Mouse (Mus musculus): ENCODE measurements around the gene Platr17. TPM values are rescaled to one million over a fixed set of nuclear protein-coding genes. Genes with fewer than 3 reads are reported as not detected.
"Not testable (repeated sequence)": the region's sequence is repeated elsewhere in the genome, so short reads cannot be mapped to it uniquely, and the experiment has no call there.

Gene Platr17
- total RNA-seq (2017) = 3.3 and 4.4 TPM in 2 replicates

DNA sequence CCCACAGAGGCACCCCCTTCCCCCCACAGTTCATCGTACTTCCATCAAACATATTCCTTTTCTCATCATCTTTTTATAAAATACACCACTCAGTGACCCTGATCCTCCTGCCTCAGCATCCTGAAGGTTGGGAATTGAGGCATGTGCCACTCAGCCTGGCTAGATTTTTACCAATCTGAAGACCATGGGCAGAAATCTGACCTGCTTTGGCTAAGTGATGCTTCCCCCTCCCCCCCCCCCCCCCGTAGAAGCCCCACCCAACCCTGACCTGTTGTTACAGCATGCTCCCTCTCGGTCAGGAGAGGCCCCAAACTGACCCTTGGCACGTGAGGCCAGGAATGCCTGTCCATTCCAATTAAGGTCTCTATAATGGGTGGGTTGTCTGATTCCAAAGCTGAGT lies at the start of gene Platr17:
Gene Platr17, plus strand, starts transcription at position 301 of the 400 bp plus-strand sequence.
- ATAC-seq (replicated peaks in 1 of 2; ENCODE audit: insufficient read depth in 1 of 2, low FRiP score in 2 of 2, low TSS enrichment in 1 of 2, low read depth in 1 of 2, poor library complexity in 2 of 2, severe bottlenecking in 2 of 2) = not testable (repeated sequence)

DNA sequence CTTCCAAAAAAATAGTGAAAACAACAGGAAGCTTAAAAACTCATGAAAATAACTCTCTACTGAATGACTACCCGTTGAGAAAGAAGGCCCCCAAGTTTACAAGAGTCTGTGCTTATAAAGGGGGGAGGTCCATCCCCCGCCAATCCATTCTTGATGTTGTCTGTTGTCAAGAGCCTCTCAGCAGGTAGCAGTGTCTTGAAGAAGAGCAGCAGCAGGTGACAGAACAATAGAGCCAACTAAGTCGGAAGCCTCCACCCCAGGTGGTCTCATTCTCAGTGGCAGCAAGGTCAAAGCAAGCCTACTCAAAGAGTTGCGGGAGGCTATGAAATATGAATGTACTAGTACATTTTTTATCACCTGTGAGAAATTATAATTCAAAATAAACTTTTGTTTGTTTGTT lies 47.1 kb upstream of the Platr17 start:
- ATAC-seq (replicated peaks in 1 of 2; ENCODE audit: insufficient read depth in 1 of 2, low FRiP score in 2 of 2, low TSS enrichment in 1 of 2, low read depth in 1 of 2, poor library complexity in 2 of 2, severe bottlenecking in 2 of 2) = no peak

DNA sequence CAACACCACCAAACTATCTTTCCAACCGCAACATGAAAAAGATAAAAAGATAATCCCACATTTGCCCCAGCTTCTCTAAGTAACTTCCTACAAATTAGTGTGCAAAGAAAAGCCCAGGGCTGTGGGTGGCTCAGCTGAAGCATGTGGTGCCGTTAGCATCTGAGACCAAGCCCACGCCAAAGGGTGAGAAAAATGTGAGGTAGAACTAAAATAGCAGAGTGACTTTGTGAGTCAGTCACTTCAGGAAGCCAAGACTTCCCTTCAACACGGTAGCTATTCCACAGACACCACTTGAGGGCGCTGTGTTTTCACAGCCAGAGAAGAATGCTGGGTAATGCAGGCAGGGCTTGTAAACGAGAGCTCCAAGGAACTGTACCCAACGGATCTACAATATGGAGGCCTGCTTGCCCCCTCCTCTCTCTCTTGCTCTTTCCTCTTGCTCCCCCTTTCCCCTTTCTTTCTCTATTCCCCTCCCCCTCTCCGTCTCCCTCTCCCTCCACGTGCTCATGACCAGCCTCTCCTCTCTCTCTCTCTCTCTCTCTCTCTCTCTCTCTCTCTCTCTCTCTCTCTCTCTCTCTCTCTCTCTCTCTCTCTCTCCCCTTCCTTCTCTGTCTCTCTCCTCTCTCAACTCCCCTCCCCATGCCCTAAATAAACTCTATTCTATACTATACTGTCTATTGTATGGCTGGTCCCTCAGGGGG lies 39.5 kb upstream of the Platr17 start:
- peak; percentile 87 to 91 for ATAC-seq (replicated peaks in 1 of 2; ENCODE audit: insufficient read depth in 1 of 2, low FRiP score in 2 of 2, low TSS enrichment in 1 of 2, low read depth in 1 of 2, poor library complexity in 2 of 2, severe bottlenecking in 2 of 2)

GRCm38 (mm10) chr17:33873537-33873936 lies 31.4 kb upstream of the Platr17 start, which contains the start of gene Gm7029:
Gm7029 (plus strand) TSS chr17:33873837.
- not testable (repeated sequence) for ATAC-seq (replicated peaks in 1 of 2; ENCODE audit: insufficient read depth in 1 of 2, low FRiP score in 2 of 2, low TSS enrichment in 1 of 2, low read depth in 1 of 2, poor library complexity in 2 of 2, severe bottlenecking in 2 of 2)

DNA sequence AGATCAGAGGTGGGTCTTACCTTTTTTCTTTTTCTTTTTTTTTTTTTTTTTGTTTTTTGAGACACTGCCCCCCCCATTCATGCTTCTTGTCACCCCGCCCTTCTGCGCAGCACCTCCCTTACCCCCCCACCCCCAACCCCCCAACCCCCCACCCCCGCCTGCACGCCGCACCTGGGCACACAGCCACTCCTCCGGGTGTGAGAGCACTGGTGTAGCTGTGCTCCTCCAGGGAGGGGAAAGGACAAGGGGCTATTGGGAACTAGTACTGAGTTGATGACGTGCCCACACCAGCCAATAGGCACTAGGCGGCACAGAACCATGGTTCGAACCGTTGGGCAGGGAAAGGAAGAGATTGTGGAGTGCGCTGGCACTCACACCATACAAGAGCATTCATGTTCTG lies 30.5 kb upstream of the Platr17 start:
- ATAC-seq (replicated peaks in 1 of 2; ENCODE audit: insufficient read depth in 1 of 2, low FRiP score in 2 of 2, low TSS enrichment in 1 of 2, low read depth in 1 of 2, poor library complexity in 2 of 2, severe bottlenecking in 2 of 2) = no peak

- not testable (repeated sequence) for ATAC-seq (replicated peaks in 1 of 2; ENCODE audit: insufficient read depth in 1 of 2, low FRiP score in 2 of 2, low TSS enrichment in 1 of 2, low read depth in 1 of 2, poor library complexity in 2 of 2, severe bottlenecking in 2 of 2)
Measured at GRCm38 (mm10) chr17:33875797-33876196, 29.1 kb upstream of the Platr17 start.

- not testable (repeated sequence) for ATAC-seq (replicated peaks in 1 of 2; ENCODE audit: insufficient read depth in 1 of 2, low FRiP score in 2 of 2, low TSS enrichment in 1 of 2, low read depth in 1 of 2, poor library complexity in 2 of 2, severe bottlenecking in 2 of 2)
Measured at GRCm38 (mm10) chr17:33884320-33884719, 20.6 kb upstream of the Platr17 start.

DNA sequence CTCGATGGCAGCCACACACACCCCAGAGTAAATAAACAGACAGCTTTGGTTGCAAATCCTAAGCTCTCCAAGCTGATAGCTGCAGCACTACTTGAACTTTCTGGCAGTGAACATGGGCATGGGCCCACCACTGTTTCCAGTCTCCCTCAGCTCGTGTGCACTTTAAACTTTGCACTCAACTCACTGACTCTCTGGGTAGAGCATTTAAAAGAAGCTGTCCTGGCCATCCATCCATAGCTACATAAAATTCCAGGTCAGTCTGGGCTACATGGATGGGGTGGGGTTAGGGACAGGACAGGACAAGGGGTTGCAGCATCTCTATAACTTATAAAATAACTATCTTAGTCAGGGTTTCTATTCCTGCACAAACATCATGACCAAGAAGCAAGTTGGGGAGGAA lies 17.1 kb upstream of the Platr17 start:
- ATAC-seq (replicated peaks in 1 of 2; ENCODE audit: insufficient read depth in 1 of 2, low FRiP score in 2 of 2, low TSS enrichment in 1 of 2, low read depth in 1 of 2, poor library complexity in 2 of 2, severe bottlenecking in 2 of 2) = not testable (repeated sequence)

- ATAC-seq (replicated peaks in 1 of 2; ENCODE audit: insufficient read depth in 1 of 2, low FRiP score in 2 of 2, low TSS enrichment in 1 of 2, low read depth in 1 of 2, poor library complexity in 2 of 2, severe bottlenecking in 2 of 2) = not testable (repeated sequence)
Measured at GRCm38 (mm10) chr17:33888230-33888629, 16.7 kb upstream of the Platr17 start.

DNA sequence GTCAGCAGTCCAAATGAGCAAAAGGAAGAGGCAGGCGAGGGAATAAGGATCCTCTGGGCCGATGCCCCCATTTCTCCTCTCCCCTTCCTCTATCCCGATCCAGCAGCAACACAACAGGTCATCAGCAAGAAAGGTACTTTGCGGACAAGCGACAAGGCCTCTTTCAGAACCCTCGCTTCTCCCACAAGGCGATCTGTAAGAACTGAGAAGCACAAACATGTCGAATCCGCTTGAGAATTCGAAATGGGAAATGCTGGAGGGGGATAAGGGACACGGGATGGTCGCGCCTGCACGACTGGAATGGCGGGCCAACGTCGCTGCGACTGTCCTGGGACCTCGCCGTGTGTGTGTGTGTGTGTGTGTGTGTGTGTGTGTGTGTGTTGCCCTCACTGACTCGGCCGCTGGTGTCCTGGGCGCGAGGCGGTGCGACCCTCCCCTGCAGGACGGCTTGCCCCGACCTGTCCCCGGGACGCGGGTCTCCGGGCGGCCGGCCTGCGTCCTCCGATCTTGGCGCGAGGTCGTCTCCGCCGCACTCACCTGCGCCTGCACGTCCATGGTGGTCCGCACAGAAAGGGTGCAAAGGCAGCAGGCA lies 14.9 kb upstream of the Platr17 start:
- not testable (repeated sequence) for ATAC-seq (replicated peaks in 1 of 2; ENCODE audit: insufficient read depth in 1 of 2, low FRiP score in 2 of 2, low TSS enrichment in 1 of 2, low read depth in 1 of 2, poor library complexity in 2 of 2, severe bottlenecking in 2 of 2)

DNA sequence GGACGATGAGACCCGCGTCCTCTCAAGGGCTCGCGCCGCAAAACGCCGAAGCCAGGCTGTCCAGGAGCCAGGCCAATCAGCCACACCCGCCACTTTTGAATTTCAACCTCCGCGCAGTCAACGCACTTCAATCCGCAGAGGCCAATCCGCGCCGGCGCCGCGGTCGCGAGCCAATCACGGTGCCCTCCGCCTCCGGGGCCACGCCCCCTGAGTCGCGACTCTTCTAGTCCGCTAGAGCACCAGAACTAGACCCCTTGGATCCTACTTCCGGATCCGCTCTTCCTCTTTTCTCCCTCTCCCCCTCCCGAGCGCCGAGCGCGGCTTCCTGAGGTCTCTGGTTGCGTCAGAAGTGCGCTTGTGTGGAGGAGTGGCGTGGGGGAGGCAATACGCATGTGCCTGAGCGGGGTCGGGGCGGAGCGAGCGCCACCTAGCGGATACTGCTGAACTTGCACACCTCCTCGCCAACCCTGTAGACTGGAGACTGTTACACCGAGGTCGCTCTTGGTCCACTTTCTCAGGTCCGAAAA lies 14.3 kb upstream of the Platr17 start, which contains the start of gene Kifc1:
Gene Kifc1, minus strand, starts transcription at position 129 of the 527 bp plus-strand sequence.
- ATAC-seq (replicated peaks in 1 of 2; ENCODE audit: insufficient read depth in 1 of 2, low FRiP score in 2 of 2, low TSS enrichment in 1 of 2, low read depth in 1 of 2, poor library complexity in 2 of 2, severe bottlenecking in 2 of 2) = peak; percentile 99

GRCm38 (mm10) chr17:33891357-33891756 lies 13.6 kb upstream of the Platr17 start:
- ATAC-seq (replicated peaks in 1 of 2; ENCODE audit: insufficient read depth in 1 of 2, low FRiP score in 2 of 2, low TSS enrichment in 1 of 2, low read depth in 1 of 2, poor library complexity in 2 of 2, severe bottlenecking in 2 of 2) = no peak

GRCm38 (mm10) chr17:33891892-33892291 lies 13.0 kb upstream of the Platr17 start:
- not testable (repeated sequence) for ATAC-seq (replicated peaks in 1 of 2; ENCODE audit: insufficient read depth in 1 of 2, low FRiP score in 2 of 2, low TSS enrichment in 1 of 2, low read depth in 1 of 2, poor library complexity in 2 of 2, severe bottlenecking in 2 of 2)

DNA sequence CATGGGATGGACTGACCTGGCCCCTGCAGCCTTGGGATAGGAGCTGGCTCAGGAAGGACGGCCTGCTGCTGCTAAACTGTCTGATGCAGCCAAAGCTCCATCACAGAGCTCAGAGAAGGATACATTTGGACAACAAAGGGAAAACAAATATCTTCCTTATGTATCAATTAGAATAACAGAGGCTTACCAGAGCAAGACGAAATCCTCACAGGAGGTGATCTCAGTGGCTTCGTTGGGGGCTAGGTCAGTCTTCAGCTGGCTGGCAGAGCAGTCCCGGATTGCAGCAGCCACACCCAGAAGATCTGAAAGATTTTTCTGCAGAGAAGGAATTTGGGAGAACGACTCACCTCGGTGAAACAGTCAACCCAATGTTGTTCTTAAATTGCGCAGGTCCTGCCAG lies 12.5 kb upstream of the Platr17 start:
- no peak for ATAC-seq (replicated peaks in 1 of 2; ENCODE audit: insufficient read depth in 1 of 2, low FRiP score in 2 of 2, low TSS enrichment in 1 of 2, low read depth in 1 of 2, poor library complexity in 2 of 2, severe bottlenecking in 2 of 2)

GRCm38 (mm10) chr17:33893011-33893410 lies 11.9 kb upstream of the Platr17 start:
- not testable (repeated sequence) for ATAC-seq (replicated peaks in 1 of 2; ENCODE audit: insufficient read depth in 1 of 2, low FRiP score in 2 of 2, low TSS enrichment in 1 of 2, low read depth in 1 of 2, poor library complexity in 2 of 2, severe bottlenecking in 2 of 2)

- ATAC-seq (replicated peaks in 1 of 2; ENCODE audit: insufficient read depth in 1 of 2, low FRiP score in 2 of 2, low TSS enrichment in 1 of 2, low read depth in 1 of 2, poor library complexity in 2 of 2, severe bottlenecking in 2 of 2) = peak in 1 of 2 experiments; percentile 48; a peak in 2 of 4 replicates
Measured at GRCm38 (mm10) chr17:33897114-33897794, 7.7 kb upstream of the Platr17 start.

- ATAC-seq (replicated peaks in 1 of 2; ENCODE audit: insufficient read depth in 1 of 2, low FRiP score in 2 of 2, low TSS enrichment in 1 of 2, low read depth in 1 of 2, poor library complexity in 2 of 2, severe bottlenecking in 2 of 2) = not testable (repeated sequence)
Measured at GRCm38 (mm10) chr17:33898193-33898592, 6.7 kb upstream of the Platr17 start.

DNA sequence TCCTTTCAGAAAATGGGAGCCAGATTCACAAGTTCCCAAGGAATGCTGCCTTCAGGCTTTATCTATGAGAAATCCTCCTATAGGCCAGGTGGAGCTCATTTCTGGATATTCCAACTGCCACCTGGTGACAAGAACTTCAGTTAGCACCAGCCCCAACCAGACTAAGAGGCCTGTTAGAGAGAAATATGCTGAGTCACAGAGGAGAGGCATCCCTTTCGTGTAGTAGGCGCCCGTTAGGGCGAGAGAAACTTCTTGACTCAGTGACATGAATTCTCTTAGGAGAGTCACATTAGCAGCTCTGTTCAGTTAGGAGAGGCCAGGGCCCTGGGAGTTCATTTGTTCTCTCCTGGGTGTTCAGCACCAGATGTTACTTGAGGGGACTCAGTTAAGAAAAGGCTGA lies 5.3 kb upstream of the Platr17 start:
- peak; percentile 32 to 39; a peak in 1 of 4 replicates for ATAC-seq (replicated peaks in 1 of 2; ENCODE audit: insufficient read depth in 1 of 2, low FRiP score in 2 of 2, low TSS enrichment in 1 of 2, low read depth in 1 of 2, poor library complexity in 2 of 2, severe bottlenecking in 2 of 2)

Measured in hematopoietic stem cell, adult 5-6 weeks (primary cell).